Mouse (Mus musculus): ENCODE measurements around the gene Glis3. TPM values are rescaled to one million over a fixed set of nuclear protein-coding genes. Genes with fewer than 3 reads are reported as not detected.

Gene Glis3
- total RNA-seq, 2 experiments from 2014 or later, result 1.2 to 1.3 TPM

DNA sequence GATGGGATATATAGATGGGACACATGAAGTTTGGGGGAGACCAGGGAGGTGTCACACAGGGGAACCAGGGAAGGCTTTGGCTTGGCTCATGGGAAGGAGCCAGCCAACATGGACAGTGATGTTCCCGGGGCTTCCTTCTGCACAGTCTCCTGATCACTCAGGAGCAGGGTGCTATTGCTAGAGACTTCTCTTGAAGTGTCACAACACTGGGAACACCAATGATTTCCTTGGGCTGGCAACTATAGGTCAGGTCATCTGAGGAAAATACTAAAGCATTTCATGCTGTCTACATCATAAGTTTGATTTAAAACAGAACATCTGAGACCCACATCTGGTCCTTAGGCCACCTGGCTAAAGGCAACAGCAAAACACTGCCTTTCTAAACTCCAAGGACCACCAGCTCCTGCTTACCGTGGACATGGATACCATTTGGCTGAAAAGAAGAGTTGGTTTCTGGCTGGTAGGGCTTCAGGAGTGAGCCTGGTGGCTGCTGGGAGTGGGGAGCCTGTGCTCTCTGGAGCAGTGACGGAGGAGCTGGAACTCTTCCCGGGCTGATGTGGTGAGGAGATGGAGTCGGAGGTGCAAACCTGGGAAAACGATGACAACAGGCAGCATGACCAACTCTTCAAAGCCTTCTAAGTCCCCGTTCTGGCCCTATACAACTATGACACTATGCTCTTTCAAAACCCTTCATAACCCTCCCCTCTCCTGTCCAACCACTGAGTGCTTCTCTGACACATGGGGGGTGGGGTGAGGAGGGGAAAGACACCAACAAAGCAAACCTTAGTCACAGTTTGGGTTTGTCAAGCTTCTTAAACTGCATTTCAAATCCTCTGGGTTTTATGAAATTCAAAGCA lies 396.4 kb downstream of the Glis3 start:
- intact Hi-C loops (cut with DNase I), result no loop called here
- DNase-seq, result peak; percentile 5

DNA sequence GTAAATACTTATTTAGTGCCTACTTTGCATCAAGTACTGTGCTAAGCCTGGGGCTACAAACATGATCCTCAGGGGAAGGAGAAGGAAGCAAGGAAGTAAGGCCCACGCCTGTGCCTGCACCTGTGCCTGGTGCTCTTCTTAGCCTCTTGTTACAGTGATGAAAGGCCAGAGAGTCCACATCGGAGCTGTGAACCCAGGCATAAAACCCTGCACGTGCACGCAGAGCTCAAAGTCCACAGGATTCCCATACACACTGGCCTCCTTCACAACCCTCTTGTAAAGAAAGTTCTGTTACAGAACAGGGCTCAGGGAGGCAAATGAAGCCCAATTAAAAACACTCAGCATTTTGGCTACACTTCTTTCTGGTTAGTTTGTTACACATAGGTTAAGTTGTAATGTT lies 398.5 kb downstream of the Glis3 start:
- intact Hi-C loops (cut with DNase I), result no loop called here
- no peak for DNase-seq

DNA sequence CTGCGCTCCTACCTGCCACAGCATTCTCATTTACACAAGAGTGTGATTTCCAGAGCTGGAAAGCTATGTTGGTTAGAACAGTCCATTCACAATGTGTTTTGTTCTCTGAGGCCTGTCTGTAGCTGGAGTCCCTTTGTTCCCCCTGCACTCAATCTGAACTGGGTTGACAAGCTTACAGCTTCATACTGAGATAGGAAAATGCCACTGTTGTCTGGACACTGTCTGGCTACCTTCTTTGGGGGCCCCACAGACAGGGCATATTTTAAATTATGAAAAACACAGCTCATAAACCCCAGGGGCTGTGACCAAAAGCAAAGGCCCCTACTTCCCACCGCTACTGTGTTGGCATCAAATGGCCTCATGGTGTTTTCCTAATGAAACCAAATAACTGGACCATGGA lies 402.8 kb downstream of the Glis3 start:
- no peak for DNase-seq
- intact Hi-C loops (cut with DNase I), result no loop called here

DNA sequence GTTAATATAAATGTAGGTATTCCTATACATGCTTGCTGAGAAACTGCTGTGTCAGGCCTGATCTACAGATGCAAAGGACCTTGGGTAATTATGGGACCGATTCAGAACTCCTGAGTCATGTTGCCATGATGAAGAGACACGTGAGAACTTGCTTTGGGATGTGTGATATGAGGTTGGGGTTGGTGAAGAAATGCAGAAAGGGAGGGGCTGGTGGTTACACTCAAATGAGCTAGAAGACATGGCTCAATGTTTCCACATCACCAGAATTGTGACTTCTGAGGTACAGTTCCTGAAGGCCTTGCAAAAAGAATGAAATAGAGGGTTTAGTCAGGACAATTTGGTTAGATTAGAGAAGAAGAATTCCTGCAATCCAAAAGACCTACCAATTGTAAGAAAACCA lies 405.4 kb downstream of the Glis3 start:
- no peak for DNase-seq
- intact Hi-C loops (cut with DNase I), result no loop called here

DNA sequence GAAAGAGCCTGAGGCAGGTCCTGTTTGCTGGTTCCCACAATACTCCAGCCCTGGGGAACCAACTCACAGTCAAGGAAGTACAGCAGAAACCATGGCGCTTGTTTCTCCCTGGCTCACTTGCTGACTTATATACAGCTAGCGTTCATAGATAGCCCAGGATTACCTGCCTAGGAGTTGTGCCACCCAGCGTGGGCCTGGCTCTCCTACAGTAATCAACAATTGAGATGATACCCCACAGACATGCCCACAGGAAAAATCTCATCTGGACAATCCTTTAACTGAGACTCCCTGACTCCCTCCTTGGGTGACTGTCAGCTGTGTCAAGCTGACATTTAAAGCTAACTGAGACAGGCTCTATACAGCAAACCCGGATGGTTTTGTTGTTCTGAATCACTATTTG lies 405.9 kb downstream of the Glis3 start:
- intact Hi-C loops (cut with DNase I), result no loop called here

DNA sequence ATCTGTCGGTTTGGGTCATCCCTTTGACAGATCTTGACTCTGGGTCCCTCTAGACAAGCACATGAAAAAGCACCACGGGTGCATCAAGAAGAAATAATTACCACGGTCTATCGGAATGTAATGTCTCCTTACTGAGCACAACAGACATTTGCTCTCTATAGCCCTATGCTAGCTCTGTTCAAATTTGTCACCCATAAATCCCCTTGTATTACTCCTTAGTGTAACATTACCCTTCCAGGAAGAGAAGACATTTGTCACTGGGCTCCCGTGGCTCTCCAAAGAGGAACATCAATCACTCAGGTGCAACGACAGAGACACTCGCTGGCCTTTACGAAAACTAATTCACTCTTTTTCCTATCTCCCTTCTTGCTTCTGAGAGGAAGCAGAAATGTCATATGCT lies 413.0 kb downstream of the Glis3 start:
- intact Hi-C loops (cut with DNase I), result no loop called here
- no peak for DNase-seq

More for the DNA sequence above, 405.9 kb downstream of the Glis3 start:
- no peak for DNase-seq

DNA sequence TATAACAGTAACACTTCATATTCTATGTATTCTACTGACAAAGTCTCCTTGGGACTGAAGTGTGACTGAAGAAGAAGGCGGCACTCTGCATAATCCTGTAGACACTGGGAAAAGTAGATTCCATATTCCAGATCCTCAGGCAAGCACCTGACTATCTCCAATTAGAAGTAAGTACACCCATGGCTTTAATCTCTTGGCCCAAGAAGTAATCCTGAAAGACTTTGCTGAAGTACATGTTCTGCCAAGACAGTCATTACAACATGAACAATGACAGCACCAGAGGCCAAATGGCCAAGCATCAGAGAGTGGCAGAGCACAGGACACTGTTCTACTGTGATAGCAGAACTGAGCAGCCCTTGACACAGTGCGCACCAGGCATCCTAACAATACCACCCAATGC lies 414.1 kb downstream of the Glis3 start:
- no peak for DNase-seq
- intact Hi-C loops (cut with DNase I), result no loop called here

DNA sequence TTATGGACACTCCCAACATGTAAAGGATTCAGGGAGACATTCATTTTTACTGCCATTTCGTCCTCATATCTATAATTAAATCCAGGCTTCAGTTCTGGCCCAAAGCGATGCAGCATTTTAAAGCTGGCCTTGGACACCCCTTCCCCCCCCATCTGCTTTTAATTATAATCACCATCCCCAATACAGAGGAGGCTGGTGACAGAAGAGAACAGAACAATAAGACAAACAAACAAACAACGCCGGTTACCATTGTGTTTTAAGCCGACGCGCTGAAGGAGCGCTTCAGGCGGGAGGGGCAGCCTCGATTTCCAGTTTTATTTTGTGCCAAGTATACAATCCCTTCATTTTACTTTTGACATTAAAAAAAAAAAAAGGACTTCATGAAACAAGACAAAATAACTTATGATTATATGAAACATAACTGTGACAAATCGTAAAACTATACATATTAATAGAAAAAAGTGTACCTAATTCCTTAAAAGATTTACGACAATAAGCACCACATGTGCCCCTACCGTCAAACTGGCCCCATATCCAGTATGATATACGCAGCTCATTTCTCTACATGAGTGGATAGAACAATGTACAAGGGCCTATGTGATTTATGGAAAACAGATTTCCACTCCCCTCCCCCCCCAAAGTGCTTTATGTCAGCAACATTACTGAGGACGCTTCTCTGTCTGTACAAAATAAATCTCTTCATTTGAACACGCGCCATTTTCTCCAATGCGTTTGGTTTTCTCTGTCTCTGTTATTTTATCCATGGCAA lies 420.8 kb downstream of the Glis3 start:
- no peak for DNase-seq
- intact Hi-C loops (cut with DNase I), result no loop called here

DNA sequence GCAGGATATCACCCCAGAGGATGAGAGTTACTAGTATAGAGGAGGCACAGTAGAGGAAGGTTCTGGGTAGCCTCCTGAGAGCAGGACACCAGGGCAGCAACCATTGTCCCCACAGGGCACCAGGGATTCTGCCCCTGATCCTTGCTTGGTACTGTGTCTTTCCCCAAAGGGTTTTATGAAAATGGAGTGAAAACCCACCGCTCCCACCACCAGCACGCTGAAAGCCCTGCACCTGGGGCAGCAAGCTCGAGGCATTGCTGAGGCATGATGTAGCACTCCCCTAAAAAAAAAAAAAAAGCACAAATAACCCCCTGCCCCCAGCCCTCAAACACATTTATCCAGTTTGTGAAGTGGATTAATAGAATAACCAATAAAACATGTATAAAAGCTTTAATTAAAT lies 421.4 kb downstream of the Glis3 start:
- no peak for DNase-seq

DNA sequence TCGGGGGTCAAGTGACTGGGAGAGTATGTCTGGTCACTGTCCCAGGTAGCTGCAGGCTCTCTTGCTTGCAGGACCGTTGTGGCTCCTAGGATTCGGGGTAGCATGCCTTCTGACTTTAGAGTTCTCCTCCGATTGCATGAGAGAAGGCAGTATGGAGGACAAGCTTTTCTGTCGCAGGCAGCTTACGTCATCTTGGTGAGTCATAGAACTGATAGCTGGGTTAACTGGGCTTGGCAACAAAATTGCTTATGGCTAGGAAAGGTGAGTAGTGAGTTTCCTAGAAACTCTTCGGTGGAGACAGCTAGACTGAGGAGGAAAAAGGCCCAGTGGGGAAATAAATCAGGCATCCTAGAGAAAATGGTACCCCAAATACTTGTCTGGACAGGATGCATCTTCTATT lies 432.5 kb downstream of the Glis3 start:
- intact Hi-C loops (cut with DNase I), result no loop called here

More for the DNA sequence above, 421.4 kb downstream of the Glis3 start:
- intact Hi-C loops (cut with DNase I), result no loop called here

DNA sequence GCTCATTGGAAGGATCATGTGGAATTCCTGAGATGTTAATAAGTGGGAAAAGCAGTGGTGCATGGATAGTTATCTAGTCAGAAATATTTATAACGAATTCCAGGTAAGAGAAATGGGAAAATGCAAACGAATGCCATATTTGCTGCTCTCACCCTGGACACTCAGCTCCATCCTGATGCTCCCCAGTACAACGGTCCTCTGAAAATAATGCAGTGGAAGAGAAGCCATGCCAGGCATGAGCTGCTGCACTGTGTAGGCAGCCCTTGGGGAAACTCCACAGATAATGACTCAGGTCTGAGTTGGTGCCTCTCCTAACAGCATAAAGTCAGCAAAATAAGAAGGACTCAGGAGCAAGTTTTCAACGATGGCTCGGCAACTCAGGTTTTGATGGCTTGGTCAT lies 433.7 kb downstream of the Glis3 start:
- intact Hi-C loops (cut with DNase I), result no loop called here
- no peak for DNase-seq

More for the DNA sequence above, 432.5 kb downstream of the Glis3 start:
- no peak for DNase-seq

DNA sequence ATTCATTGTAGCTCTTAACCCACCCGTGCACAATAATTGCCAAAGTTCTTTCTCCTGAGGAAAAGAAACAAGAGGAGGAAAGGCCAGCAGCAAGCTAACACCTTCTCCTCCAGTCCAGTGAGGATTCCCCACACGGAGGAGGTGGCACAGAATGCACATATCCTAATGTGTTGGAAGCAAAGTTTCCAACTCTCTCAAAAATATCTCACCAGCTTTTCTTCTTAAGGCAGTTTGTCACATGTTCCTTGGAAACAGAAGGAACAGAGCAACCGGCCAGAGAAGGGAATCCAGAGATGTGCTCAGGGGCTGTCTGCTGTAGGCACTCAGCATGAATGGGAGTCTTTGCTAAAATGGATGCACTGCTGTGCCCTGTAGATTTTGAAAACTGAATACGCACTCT lies 441.8 kb downstream of the Glis3 start:
- intact Hi-C loops (cut with DNase I), result no loop called here

DNA sequence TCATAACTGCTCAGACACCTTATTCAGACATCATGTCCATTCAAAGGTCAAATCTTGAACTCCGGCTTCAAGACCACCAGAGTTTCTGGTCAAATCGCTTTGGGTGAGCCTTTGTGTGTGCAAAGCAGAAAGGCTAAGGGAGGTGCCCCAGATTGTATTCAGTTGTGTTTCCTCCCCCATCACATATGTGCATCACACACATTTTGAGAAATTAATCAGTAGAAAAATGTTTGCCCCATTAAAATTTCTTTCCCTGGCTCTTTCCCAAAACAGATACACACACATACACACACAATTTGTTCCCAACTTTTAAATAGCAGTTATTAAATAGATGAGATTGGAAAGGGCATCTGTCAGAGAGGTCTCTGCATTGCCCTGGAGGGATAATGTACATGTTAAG lies 442.3 kb downstream of the Glis3 start:
- intact Hi-C loops (cut with DNase I), result no loop called here
- no peak for DNase-seq

More for the DNA sequence above, 441.8 kb downstream of the Glis3 start:
- DNase-seq, result no peak

DNA sequence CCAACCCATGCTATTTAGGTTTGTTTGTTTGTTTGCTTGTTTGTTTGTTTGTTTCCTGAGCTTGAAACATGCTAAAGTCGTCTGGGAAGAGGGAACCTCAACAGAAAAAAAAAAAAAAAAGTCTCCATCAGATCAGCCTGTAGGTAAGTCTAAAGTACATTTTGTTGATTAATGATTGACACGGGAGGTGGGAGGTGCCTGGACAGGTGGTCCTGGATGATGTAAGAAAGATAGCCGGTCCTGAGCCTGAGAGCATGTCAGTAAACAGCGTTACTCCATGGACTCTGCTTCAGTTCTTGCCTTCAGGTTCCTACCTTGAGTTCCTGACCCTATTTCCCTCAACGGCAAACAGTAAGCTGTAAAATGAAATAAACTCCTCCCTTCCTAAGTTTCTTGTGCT lies 444.3 kb downstream of the Glis3 start:
- intact Hi-C loops (cut with DNase I), result no loop called here

DNA sequence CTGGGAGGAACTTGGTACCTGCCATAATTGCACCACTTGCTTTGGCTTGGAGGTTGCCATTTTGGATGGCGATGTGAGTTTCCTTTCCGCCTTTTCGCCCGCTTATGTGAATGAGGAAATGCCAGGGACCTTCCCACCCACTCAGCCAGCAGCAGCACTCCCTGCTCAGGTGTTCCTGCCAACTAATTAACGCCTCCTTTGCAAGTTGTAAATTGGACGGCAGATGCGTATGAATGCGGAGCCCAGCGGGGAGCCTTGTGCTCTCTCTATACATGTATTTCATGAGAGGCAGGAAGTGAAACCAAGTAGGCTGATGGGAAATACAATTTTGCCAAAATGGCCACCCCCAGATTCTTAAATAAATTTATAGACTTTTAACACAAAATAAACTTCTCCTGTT lies 444.8 kb downstream of the Glis3 start:
- intact Hi-C loops (cut with DNase I), result no loop called here

More for the DNA sequence above, 444.3 kb downstream of the Glis3 start:
- no peak for DNase-seq

DNA sequence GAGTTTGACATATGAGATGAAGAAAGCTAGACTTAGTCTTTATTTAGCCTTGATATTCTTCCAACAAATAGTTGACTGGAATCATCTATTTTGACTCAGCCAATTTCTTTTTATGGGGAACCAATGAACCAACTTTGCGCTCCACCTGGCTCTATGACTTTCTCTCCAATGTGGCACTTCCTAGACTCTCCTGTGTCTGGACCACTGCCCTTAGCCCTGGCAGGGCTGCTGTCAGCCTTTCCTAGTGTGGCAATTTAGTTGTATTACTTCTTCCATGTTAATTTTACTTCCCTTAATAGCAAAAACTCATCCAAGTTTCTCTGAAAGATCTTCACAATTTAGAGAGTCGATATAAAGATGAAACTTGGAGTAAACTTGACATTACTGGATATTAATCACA lies 445.2 kb downstream of the Glis3 start:
- DNase-seq, result no peak

More for the DNA sequence above, 444.8 kb downstream of the Glis3 start:
- DNase-seq, result no peak

DNA sequence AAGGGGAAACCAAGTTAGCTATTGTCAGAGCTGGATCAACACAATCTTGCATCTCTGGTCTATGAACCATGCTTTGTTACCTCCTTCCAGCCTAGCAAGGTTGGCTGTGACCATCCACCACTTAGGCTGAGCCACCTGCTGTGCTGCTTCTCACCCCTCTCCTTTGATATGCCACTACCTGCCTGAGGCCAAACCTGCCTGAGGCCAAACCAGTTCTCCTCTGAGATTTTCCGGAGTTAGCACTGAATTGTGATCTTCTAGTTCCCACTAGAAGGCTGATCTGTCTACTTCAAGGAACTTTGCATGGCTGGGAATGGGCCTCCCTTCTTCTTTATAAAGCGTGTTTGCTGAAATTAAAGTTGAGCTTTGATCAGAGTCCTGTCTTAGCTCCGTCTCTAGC lies 448.4 kb downstream of the Glis3 start:
- no peak for DNase-seq
- intact Hi-C loops (cut with DNase I), result no loop called here

More for the DNA sequence above, 445.2 kb downstream of the Glis3 start:
- intact Hi-C loops (cut with DNase I), result no loop called here

DNA sequence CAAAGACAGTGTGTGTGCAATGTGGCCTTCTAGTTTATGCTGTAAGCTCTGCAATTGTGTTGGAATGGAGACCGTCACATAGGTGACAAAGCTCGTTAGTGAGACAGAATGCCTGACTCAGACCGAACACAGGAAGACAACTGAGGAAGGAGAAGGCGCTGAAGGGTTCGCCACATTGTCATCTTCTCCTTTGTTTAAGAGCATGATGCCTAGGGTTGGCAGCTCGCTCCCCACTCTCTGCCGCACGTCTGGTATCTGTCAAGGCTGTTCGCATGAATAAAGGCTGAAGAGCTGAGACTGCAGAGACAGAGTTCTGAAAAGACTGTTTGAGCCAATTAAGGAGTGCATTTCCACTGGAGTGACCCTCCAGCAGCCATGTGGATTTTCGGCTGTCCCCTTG lies 452.4 kb downstream of the Glis3 start:
- DNase-seq, result no peak
- intact Hi-C loops (cut with DNase I), result no loop called here

DNA sequence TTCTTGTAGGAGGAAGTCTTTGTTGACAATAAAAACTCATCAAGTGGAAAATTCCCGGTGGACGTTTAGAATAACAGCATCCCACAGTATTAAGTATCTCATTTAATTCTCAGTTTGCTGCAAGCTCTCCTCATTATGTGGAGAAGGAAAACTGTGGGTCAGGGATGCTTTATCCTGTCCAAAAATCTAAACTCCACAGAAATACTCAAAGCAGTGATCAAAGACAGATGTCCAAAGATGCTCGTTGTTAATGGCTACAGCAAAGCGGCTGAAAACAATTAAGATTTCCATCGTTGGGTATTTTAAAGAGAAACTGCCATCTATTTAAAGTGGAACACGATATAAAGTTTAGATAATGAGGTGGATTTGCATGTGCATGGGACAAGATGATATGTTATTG lies 454.2 kb downstream of the Glis3 start:
- intact Hi-C loops (cut with DNase I), result no loop called here
- no peak for DNase-seq

DNA sequence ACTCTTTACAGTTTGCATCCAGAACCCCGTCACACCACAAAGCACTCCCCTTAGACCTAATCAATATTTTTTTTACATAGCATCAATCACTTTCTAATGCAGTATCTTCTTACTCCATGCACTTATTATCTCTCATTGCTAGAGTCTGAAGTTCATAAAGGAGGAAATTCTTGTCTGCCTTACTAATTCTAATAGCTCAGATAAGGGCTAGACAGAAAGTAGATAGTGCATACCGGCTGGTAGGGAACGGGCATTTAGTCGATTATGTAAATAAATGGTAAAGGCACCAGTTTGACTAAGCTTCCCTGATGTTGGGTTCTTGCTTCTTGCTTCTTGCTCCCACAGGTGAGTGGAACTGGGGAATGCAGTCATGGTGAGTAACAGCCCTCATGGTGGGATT lies 468.2 kb downstream of the Glis3 start:
- intact Hi-C loops (cut with DNase I), result no loop called here
- DNase-seq, result no peak

Measured in heart, postnatal 14 days (tissue).